Mouse (Mus musculus) cerebellum, adult 2 months (tissue): ENCODE measurements at regions not wholly inside any gene's neighbourhood (a gene's known extent, or its start where the extent isn't known, plus 50 kb on each side); places are given as distances from the start of the nearest gene placed in this dataset.

Experiments
- CTCF ChIP-seq: fragments of 200-500 bp; IDR thresholded peaks from 2 replicates; pipeline ENCODE4 v1.5.1; 2011; ENCODE audit warnings: low read depth, mild to moderate bottlenecking, control low read depth, low read length, moderate library complexity, borderline replicate concordance; ENCODE audit not compliant: insufficient read depth
- POLR2A ChIP-seq: fragments of 200-500 bp; IDR thresholded peaks from 2 replicates; pipeline ENCODE4 v1.6.1; 2011; ENCODE audit warnings: low read length, control low read depth, borderline replicate concordance; ENCODE audit not compliant: insufficient read depth

DNA sequence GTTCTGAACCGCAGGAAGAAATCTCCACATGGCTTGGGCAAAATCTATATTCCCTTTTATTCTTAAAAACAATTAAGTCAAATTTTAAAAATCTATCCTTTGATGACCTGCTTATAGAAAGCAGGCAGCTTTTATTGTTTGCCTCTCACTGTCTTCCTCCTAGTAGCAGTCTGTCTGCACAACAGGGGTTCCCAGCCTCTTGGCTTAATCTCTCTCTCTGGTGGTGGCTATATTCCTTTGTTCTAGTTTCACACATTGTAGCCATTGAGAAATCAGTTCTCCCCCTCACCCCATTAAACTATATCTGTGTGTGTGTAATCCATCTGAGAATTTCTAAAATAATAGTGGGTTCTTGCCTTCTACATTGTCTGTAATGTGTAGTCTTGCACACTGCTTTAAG lies 542.4 kb upstream of the Nrg3 start:
- TF ChIP-seq CTCF (no peak), POLR2A (no peak)
